Mouse (Mus musculus) liver, embryonic 15.5 days (tissue): Measurements from ENCODE around the gene AU018091. TPM values are rescaled to one million over a fixed set of nuclear protein-coding genes. Genes with fewer than 3 reads are reported as not detected.

Experiments used
- microRNA counts: library from miRNA; unstranded; fragments of <30 nt; microRNA quantifications from one replicate; lab custom pipeline; 2016
- microRNA-seq: library from miRNA; unstranded; fragments of <30 nt; microRNA quantifications from one replicate; pipeline ENCODE4, GENCODE M21; 2016
- polyA plus RNA-seq: library from polyadenylated mRNA; unstranded; fragments of >200 nt; fragmentation: Nextera tagmentation; extraction: Ambion mirVana; gene quantifications from 2 replicates; pipeline ENCODE4 v1.2.1, GENCODE M21; 2015

The AU018091 gene
- polyA plus RNA-seq, 1 experiment from 2014 or later, result not detected

MicroRNA genes within 50 kb of the gene (microRNA counts, 519-probe panel; counts per million panel counts)
- 2,672 counts per million, percentile 51 among the panel's probes with 10 or more counts for microRNA mmu-miR-290-3p (lab: Ali Mortazavi, UCI)
- microRNA mmu-miR-290-5p (lab: Ali Mortazavi, UCI), result 1,836 counts per million, percentile 17 among the panel's probes with 10 or more counts
- 2,672 counts per million, percentile 51 among the panel's probes with 10 or more counts for microRNA mmu-miR-291a-3p (lab: Ali Mortazavi, UCI)
- microRNA mmu-miR-291a-5p (lab: Ali Mortazavi, UCI), result not detected
- not detected for microRNA mmu-miR-292-5p (lab: Ali Mortazavi, UCI)

Small RNA genes within 50 kb of the gene (microRNA-seq; reads per million reads assigned to microRNA genes)
- not detected for gene Mir290a
- not detected for gene Mir290b
- 7.9 reads per million, percentile 24 among the genes with 10 or more reads in this experiment for gene Mir291a
- gene Mir292, result not detected
- not detected for gene Mir292b

Other genes starting within 250 kb of the AU018091 start
- 0.33 and 0.35 TPM in 2 replicates for gene Nlrp12, start 80.5 kb upstream of the AU018091 start, polyA plus RNA-seq
- 31.5 and 41.0 TPM in 2 replicates for gene Myadm, start 119.9 kb upstream of the AU018091 start, polyA plus RNA-seq
- 0.05 TPM in 1 of 2 replicates, not detected in the other for gene Prkcg, start 120.0 kb upstream of the AU018091 start, polyA plus RNA-seq
- 0.03 TPM in 1 of 2 replicates, not detected in the other for gene Cacng7, start 163.8 kb upstream of the AU018091 start, polyA plus RNA-seq
- not detected in 2 replicates for gene Cacng8, start 221.5 kb upstream of the AU018091 start, polyA plus RNA-seq